Mouse (Mus musculus): ENCODE results near the gene Cfap77.

DNA sequence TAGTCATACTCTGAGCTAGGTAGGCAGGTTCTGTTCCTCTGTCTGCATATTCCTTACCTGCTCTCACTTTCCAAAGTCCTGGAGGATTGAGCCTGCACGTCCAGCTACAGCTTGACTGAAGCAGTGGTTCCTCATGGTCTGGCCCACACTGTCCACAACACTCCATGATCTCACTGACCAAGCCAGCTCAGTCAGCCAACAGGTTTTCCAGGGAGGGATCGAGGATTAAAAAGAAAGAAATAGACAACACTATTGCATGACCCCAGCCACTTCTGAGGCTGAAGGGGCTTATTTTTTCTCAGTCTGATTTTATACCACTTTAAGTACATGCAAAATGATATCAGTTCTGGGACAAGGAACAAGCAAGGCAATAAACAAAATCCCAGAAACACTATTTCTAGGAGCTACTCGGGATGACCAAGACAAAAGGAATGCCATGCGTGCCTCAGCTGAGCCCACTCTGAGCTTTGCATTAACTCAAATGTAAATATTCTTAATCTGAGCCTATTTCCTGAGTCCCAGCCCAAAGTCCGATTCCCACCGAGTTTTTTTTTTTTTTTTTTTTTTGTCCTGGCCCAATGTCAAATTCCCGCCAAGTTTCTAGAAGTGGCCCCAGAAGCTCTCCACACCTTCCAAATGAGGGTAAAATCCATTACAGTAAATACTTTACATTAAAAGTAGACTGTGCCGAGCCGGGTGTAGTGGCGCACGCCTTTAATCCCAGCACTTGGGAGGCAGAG, 20.6 kb upstream of the Cfap77 start:
- TF ChIP-seq POLR2A (IDR thresholded peaks at IDR 0.05; ENCODE audit: insufficient read depth, low read depth, low read length) (no peak), CTCF (IDR thresholded peaks at IDR 0.05; ENCODE audit: insufficient read depth, low read depth, low read length) (no peak)
